Mouse (Mus musculus) cerebellum, postnatal 4 days (tissue): ENCODE measurements around the gene Olfr1509.
"Not testable (repeated sequence)": the region's sequence is repeated elsewhere in the genome, so short reads cannot be mapped to it uniquely, and the experiment has no call there.

Experiments
- DNase-seq, 2 experiments: peaks; one replicate each; pipeline ENCODE4 v3.0.0; 2022; ENCODE audit warnings: low spot score in 2 of 2, mixed read lengths in 1 of 2

Gene Olfr1509

GRCm38 (mm10) chr14:52442690-52443089 is at the start of gene Olfr1509:
Olfr1509 (plus strand) TSS chr14:52442990.
- no peak for DNase-seq

- DNase-seq = no peak
Measured at GRCm38 (mm10) chr14:52397279-52397678, 45.5 kb upstream of the Olfr1509 start, which contains the start of gene Olfr1511. Olfr1511 (minus strand) TSS chr14:52397379.

- not testable (repeated sequence) for DNase-seq
Measured at GRCm38 (mm10) chr14:52410142-52410919, 32.5 kb upstream of the Olfr1509 start.

GRCm38 (mm10) chr14:52414273-52414672 is 28.5 kb upstream of the Olfr1509 start, which contains the start of gene Olfr1510:
Olfr1510 (minus strand) TSS chr14:52414373.
- DNase-seq = no peak

- DNase-seq = no peak
Measured at GRCm38 (mm10) chr14:52427686-52428085, 15.1 kb upstream of the Olfr1509 start.

GRCm38 (mm10) chr14:52451138-52451537 is 8.3 kb downstream of the Olfr1509 start:
- no peak for DNase-seq

GRCm38 (mm10) chr14:52461928-52462327 is 19.1 kb downstream of the Olfr1509 start:
- no peak for DNase-seq

- DNase-seq = no peak
Measured at GRCm38 (mm10) chr14:52465738-52466137, 22.9 kb downstream of the Olfr1509 start.

GRCm38 (mm10) chr14:52467395-52467794 is 24.6 kb downstream of the Olfr1509 start, which contains the start of gene Olfr1508:
Olfr1508 (minus strand) TSS chr14:52467495.
- no peak for DNase-seq

GRCm38 (mm10) chr14:52495516-52495915 is 52.7 kb downstream of the Olfr1509 start, which contains the start of gene Olfr1507:
Olfr1507 (minus strand) TSS chr14:52495749.
- DNase-seq = no peak
